Mouse (Mus musculus) spleen, adult 2 months (tissue): ENCODE measurements at regions not wholly inside any gene's neighbourhood (a gene's known extent, or its start where the extent isn't known, plus 50 kb on each side); places are given as distances from the start of the nearest gene placed in this dataset.

Source experiments
- CTCF ChIP-seq: fragments of 200-500 bp; IDR thresholded peaks from 2 replicates; pipeline ENCODE4 v1.5.1; 2011; ENCODE audit warnings: mild to moderate bottlenecking, inconsistent platforms; ENCODE audit not compliant: insufficient read depth, insufficient read length, insufficient replicate concordance; ENCODE audit errors: extremely low read depth
- POLR2A ChIP-seq: fragments of 200-500 bp; IDR thresholded peaks from 2 replicates; pipeline ENCODE4 v1.6.1; 2011; ENCODE audit warnings: low read depth, low read length, inconsistent platforms

DNA sequence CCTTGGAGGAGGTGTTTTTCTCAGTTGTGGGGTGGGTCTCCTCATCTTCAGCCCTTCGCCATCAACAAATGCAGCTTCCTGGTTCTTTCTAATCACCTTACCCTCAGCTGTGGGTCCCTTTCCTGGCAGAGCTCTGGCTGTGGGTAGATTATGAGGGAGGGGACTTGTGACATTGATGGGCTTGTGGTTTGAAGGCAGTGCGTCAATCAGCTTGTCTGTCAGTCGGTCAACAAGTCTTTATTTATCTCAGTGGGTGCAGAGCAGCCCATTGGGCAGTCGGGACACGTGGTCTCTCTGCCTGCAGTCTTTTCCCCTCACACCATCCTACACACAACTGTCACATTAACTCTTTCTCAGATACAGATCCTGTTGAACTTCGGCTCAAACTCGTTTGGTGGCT lies 125.2 kb downstream of the 4930564D02Rik start:
- TF ChIP-seq CTCF: no peak
- no peak for TF ChIP-seq POLR2A
